In genomic region chr5:31766841-31767542, GRCm38 (mm10) we compare ENCODE assay signal across 11 mouse cellular contexts.
DNase-seq lines count a peak whose midpoint lies in the region; ATAC-seq and TF ChIP-seq lines count a peak whose summit lies in the region.
"Had no signal": no experiment of that assay in that cellular context is flagged by ENCODE, and none has a peak within 500 bp of the region (broad histone marks: within the 10 kb centered on the region; RNA-seq: fewer than 3 reads in every experiment).

No protein-coding gene starts in this region.

- TF ChIP-seq EP300 in heart, postnatal 0 days (IDR thresholded peaks at IDR 0.05; ENCODE audit: low read depth) = peak; percentile 43; the same call in 1 of the 2 replicates

- H3K9ac ChIP-seq in heart, postnatal 0 days (replicated peaks; ENCODE audit: low read depth, low read length) = no peak overlapping the region
- H3K9ac ChIP-seq: forebrain, embryonic 15.5 days; neural tube, embryonic 15.5 days had no signal

- H3K9me3 ChIP-seq in heart, postnatal 0 days (replicated peaks; ENCODE audit: control insufficient read depth, low read length) = no peaks in the 10 kb centered on the region
- H3K9me3 ChIP-seq: forebrain, embryonic 15.5 days; neural tube, embryonic 15.5 days had no signal

- no peaks in the 10 kb centered on the region for H3K27me3 ChIP-seq in heart, postnatal 0 days (ENCODE audit: control insufficient read depth, insufficient read depth, low read length)
- H3K27me3 ChIP-seq: forebrain, embryonic 15.5 days; neural tube, embryonic 15.5 days; Patski had no signal

- WGBS in heart, postnatal 0 days = 49% methylated on average over 4 of the region's 4 CpGs

- H3K4me3 ChIP-seq in layer of hippocampus, adult 2 months = no peak overlapping the region
- H3K4me3 ChIP-seq in bone marrow macrophage, adult 2 months (ENCODE audit: insufficient read depth, low read length) = peak overlapping the region; percentile 21
- H3K4me3 ChIP-seq in heart, postnatal 0 days (ENCODE audit: low read depth, low read length) = no peak overlapping the region
- H3K4me3 ChIP-seq: forebrain, embryonic 15.5 days; neural tube, embryonic 15.5 days had no signal

- no peaks in the 10 kb centered on the region for H3K36me3 ChIP-seq in heart, postnatal 0 days (replicated peaks; ENCODE audit: control insufficient read depth, insufficient read depth, low read length)
- H3K36me3 ChIP-seq: forebrain, embryonic 15.5 days; neural tube, embryonic 15.5 days had no signal

- no peak overlapping the region for H3K4me2 ChIP-seq in heart, postnatal 0 days (ENCODE audit: low read depth, low read length)
- H3K4me2 ChIP-seq: forebrain, embryonic 15.5 days; neural tube, embryonic 15.5 days had no signal

- no peak for DNase-seq in layer of hippocampus, adult 2 months (ENCODE audit: low spot score in 2 of 2)
- DNase-seq in layer of hippocampus, postnatal 36 days = no peak
- DNase-seq in heart, postnatal 0 days (ENCODE audit: low spot score) = peak; percentile 46
- DNase-seq in gastrocnemius, postnatal 10 days = no peak
- no peak for DNase-seq in embryo, embryonic 10.5 days (ENCODE audit: low spot score)
- DNase-seq: cerebellum, adult 9-10 months had no signal

- peak overlapping the region; percentile 65 for H3K27ac ChIP-seq in layer of hippocampus, adult 2 months
- peak overlapping the region; percentile 91 for H3K27ac ChIP-seq in bone marrow macrophage, adult 2 months (ENCODE audit: insufficient read depth, low read depth, low read length)
- H3K27ac ChIP-seq in heart, postnatal 0 days (ENCODE audit: low read depth) = peak overlapping the region; percentile 63
- H3K27ac ChIP-seq: forebrain, embryonic 15.5 days; neural tube, embryonic 15.5 days had no signal

- TF ChIP-seq POLR2A in bone marrow macrophage, adult 2 months (IDR thresholded peaks at IDR 0.05; ENCODE audit: borderline replicate concordance, low read depth, low read length) = no peak

- peaks cover 23% of the 10 kb centered on the region for H3K4me1 ChIP-seq in bone marrow macrophage, adult 2 months (ENCODE audit: control insufficient read depth, insufficient read depth, low read length)
- peaks cover 4% of the 10 kb centered on the region; the same call in 1 of the 2 replicates for H3K4me1 ChIP-seq in heart, postnatal 0 days (ENCODE audit: control insufficient read depth, insufficient read depth)
- H3K4me1 ChIP-seq: forebrain, embryonic 15.5 days; neural tube, embryonic 15.5 days had no signal

- ATAC-seq in heart, postnatal 0 days (ENCODE audit: insufficient read depth, low read depth) = peak; percentile 67
- peak; percentile 91 for ATAC-seq in monocyte, adult 5-6 weeks (replicated peaks; ENCODE audit: insufficient number of reproducible peaks, low FRiP score, low TSS enrichment, poor library complexity, severe bottlenecking)
- ATAC-seq: forebrain, embryonic 15.5 days; Patski had no signal

- TF ChIP-seq CTCF in layer of hippocampus, adult 2 months (conservative IDR thresholded peaks at IDR 0.05) = no peak
- TF ChIP-seq CTCF in bone marrow macrophage, adult 2 months (IDR thresholded peaks at IDR 0.05; ENCODE audit: low read depth, low read length) = no peak
- TF ChIP-seq CTCF in heart, postnatal 0 days (IDR thresholded peaks at IDR 0.05; ENCODE audit: low read depth) = no peak
